Mouse (Mus musculus) limb, embryonic 14.5 days (tissue): ENCODE measurements around the gene Bahd1. TPM values are rescaled to one million over a fixed set of nuclear protein-coding genes. Genes with fewer than 3 reads are reported as not detected.

ENCODE experiments used
- ATAC-seq: fragments of 200-750 bp; cut with Nextera tagmentation; 2 replicates; pipeline ENCODE4 v1.8.0; 2017; ENCODE audit warnings: low read depth, moderate number of reproducible peaks, moderate TSS enrichment; ENCODE audit not compliant: low FRiP score
- DNase-seq: peaks from one replicate; pipeline ENCODE4 v3.0.0-alpha.2; 2015; ENCODE audit warnings: low spot score
- H3K27ac ChIP-seq: fragments of 300-500 bp; sonication (generic); replicated peaks from 2 replicates; pipeline ENCODE4 v1.5.1; 2014; ENCODE audit warnings: low read depth, mild to moderate bottlenecking, low read length, moderate library complexity, mixed read lengths
- H3K27me3 ChIP-seq: fragments of 300-500 bp; sonication (generic); 2 replicates; pipeline ENCODE4 v1.6.1; 2014; ENCODE audit warnings: low read length, mixed read lengths; ENCODE audit not compliant: control insufficient read depth, insufficient read depth
- H3K36me3 ChIP-seq: fragments of 300-500 bp; sonication (generic); 2 replicates; pipeline ENCODE4 v1.6.1; 2014; ENCODE audit warnings: mild to moderate bottlenecking, low read length, moderate library complexity, mixed read lengths; ENCODE audit not compliant: control insufficient read depth, insufficient read depth
- H3K4me1 ChIP-seq: fragments of 300-500 bp; sonication (generic); 2 replicates; pipeline ENCODE4 v1.6.1; 2014; ENCODE audit warnings: antibody characterized with exemption, low read length, mixed read lengths; ENCODE audit not compliant: control insufficient read depth, insufficient read depth
- H3K4me2 ChIP-seq: fragments of 300-500 bp; sonication (generic); replicated peaks from 2 replicates; pipeline ENCODE4 v1.6.1; 2014; ENCODE audit warnings: low read depth, mild to moderate bottlenecking, low read length, moderate library complexity; ENCODE audit not compliant: severe bottlenecking
- H3K4me3 ChIP-seq: fragments of 300-500 bp; sonication (generic); replicated peaks from 2 replicates; pipeline ENCODE4 v1.5.1; 2014; ENCODE audit warnings: low read length
- H3K9ac ChIP-seq: fragments of 300-500 bp; sonication (generic); 2 replicates; pipeline ENCODE4 v1.6.1; 2014; ENCODE audit warnings: mild to moderate bottlenecking, low read depth, low read length, moderate library complexity; ENCODE audit not compliant: severe bottlenecking
- H3K9me3 ChIP-seq: fragments of 300-500 bp; sonication (generic); 2 replicates; pipeline ENCODE4 v1.6.1; 2016; ENCODE audit warnings: low read length; ENCODE audit not compliant: control insufficient read depth
- POLR2A ChIP-seq: fragments of 200-500 bp; IDR thresholded peaks from 2 replicates; pipeline ENCODE4 v1.8.0; 2012; ENCODE audit warnings: inconsistent platforms, mild to moderate bottlenecking, moderate library complexity, borderline replicate concordance; ENCODE audit not compliant: insufficient read depth, insufficient read length; ENCODE audit errors: extremely low read depth
- WGBS: fragments of 180-500 bp; shearing (Covaris S2); extraction: QIAGEN DNeasy Blood & Tissue Kit; methylation state at CpG from one replicate; pipeline ENCODE4 v1.1.7; 2014; 5-methylcytosine and 5-hydroxymethylcytosine counted together
- polyA plus RNA-seq, 2 experiments: library from polyadenylated mRNA; depleted of rRNA in 1 of 2; stranded (reverse) in 1 of 2; unstranded in 1 of 2; fragments of >200 nt; fragmentation: Nextera tagmentation in 1 of 2; extraction: Ambion mirVana in 1 of 2; gene quantifications; 2 replicates each; pipeline versions ENCODE4 v1.2.1 to v1.2.3; 2012 to 2014

Gene Bahd1
- polyA plus RNA-seq, 2 experiments, result 1.5 to 14.1 TPM

DNA sequence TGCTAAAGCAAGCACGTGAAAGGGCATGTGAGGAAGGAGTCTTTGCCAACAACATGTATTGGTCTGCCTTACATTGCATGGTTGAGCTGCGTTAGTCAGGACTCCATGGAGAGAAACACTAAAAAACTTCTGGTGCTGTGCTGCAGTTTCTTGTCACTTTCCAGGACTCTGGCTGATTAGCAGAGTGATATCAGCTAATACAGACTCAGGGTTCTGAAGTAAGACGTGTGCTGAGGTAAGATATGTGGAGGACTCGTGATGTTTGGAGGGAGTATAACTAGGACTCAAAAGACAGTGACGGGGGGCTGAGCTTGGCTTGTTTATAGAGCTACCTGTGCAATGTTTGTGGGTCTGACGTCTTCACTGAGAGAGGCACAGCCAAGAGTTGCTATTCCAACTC lies 43.1 kb downstream of the Bahd1 start:
- no peak overlapping the region for H3K9ac ChIP-seq
- DNase-seq (no peak), ATAC-seq (no peak)
- 86% methylated on average over 6 of the region's 6 CpGs for WGBS
- TF ChIP-seq POLR2A, result no peak
- H3K4me3 ChIP-seq, result no peak overlapping the region
- no peak overlapping the region for H3K4me2 ChIP-seq
- 0 out of 2 replicates have a peak, but pooled peaks cover 3% of the 10 kb centered on the region for H3K4me1 ChIP-seq
- H3K27me3 ChIP-seq, result no peaks in the 10 kb centered on the region
- H3K36me3 ChIP-seq, result no peaks in the 10 kb centered on the region
- H3K9me3 ChIP-seq, result no peaks in the 10 kb centered on the region
- H3K27ac ChIP-seq, result no peak overlapping the region

DNA sequence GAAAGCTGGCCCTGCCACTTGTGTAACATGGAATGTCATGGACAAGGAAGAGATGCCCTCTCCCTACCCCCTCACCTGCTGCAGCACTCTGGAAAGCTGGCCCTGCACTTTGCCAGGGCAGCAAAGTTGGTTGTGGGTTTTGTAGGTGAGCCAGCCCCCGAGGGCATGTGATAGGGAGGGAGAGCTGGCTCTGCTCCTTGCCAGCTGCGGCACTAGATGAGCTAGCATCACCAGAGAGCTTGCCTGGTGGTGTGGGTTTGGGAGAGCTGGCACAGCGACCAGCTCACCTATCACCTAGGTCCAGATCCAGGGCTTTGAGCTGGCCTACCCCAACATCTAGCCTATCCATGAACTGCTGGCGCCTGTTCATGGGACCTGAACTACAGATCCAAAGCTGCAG lies 48.6 kb downstream of the Bahd1 start:
- no peaks in the 10 kb centered on the region for H3K36me3 ChIP-seq
- no peak for TF ChIP-seq POLR2A
- ATAC-seq, result no peak
- no peak overlapping the region for H3K4me2 ChIP-seq
- no peak overlapping the region for H3K4me3 ChIP-seq
- H3K27me3 ChIP-seq, result no peaks in the 10 kb centered on the region
- no peak overlapping the region for H3K27ac ChIP-seq
- H3K9me3 ChIP-seq, result no peaks in the 10 kb centered on the region
- DNase-seq, result no peak
- 0 out of 2 replicates have a peak, but pooled peaks cover 3% of the 10 kb centered on the region for H3K4me1 ChIP-seq
- no peak overlapping the region for H3K9ac ChIP-seq
- 79% methylated on average over 4 of the region's 4 CpGs for WGBS

DNA sequence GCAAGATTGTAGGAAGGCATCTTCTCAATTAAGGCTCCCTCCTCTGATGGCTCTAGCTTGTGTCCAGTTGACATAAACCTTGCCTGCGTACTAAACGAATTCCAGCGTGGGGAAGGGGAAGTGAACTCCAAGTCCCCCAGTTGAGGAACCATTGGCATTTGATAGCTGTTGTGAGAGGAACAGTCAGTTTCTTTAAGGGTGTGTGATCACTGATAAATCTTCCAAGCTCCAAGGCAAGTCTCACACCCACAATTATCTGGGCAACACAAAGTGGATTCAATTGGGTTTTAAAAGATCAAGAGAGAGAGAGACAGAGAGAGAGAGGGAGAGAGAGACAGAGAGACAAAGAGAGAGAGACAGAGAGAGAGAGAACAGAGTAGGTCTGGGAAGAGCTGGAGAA lies 49.5 kb downstream of the Bahd1 start:
- DNase-seq, result no peak
- Histone ChIP-seq H3K36me3 (no peaks in the 10 kb centered on the region), H3K9ac (no peak overlapping the region), H3K9me3 (no peaks in the 10 kb centered on the region), H3K27me3 (no peaks in the 10 kb centered on the region), H3K4me3 (no peak overlapping the region), H3K4me1 (0 out of 2 replicates have a peak, but pooled peaks cover 3% of the 10 kb centered on the region), H3K4me2 (no peak overlapping the region), H3K27ac (no peak overlapping the region)
- ATAC-seq, result no peak
- no peak for TF ChIP-seq POLR2A
- 57% methylated on average over 3 of the region's 3 CpGs for WGBS

GRCm38 (mm10) chr2:118956497-118956896 lies 56.3 kb downstream of the Bahd1 start:
- DNase-seq (no peak), ATAC-seq (no peak)
- no peak overlapping the region for H3K4me3 ChIP-seq
- no peak overlapping the region for H3K4me2 ChIP-seq
- H3K27me3 ChIP-seq, result no peaks in the 10 kb centered on the region
- no peak overlapping the region for H3K9ac ChIP-seq
- TF ChIP-seq POLR2A, result no peak
- 78% methylated on average over 5 of the region's 5 CpGs for WGBS
- no peak overlapping the region for H3K27ac ChIP-seq
- H3K9me3 ChIP-seq, result no peaks in the 10 kb centered on the region
- no peaks in the 10 kb centered on the region for H3K36me3 ChIP-seq
- H3K4me1 ChIP-seq, result no peaks in the 10 kb centered on the region

DNA sequence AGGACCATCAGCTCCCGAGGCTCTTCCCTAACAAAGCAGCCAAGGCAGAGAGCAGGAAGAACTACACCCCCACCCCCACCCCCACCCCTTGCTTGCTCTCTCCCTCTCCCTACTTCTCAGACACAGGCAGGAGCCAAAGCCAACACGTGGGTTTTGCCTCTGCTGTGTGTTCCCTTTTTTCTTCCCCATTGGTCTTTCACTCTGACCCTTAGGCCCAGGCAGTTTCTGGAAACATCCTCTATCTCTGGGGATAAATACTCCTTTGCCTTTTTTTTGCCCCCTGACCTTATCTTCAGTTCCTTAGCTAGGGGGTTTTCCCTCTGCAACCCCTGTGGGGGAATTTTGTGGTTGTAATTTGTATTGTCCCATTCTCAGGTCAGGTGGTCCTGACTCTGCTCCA lies 59.5 kb downstream of the Bahd1 start:
- WGBS, result 25% methylated on average over 2 of the region's 2 CpGs
- ATAC-seq, result no peak

GRCm38 (mm10) chr2:118960413-118960812 lies 60.2 kb downstream of the Bahd1 start:
- no peaks in the 10 kb centered on the region for H3K4me1 ChIP-seq
- no peaks in the 10 kb centered on the region for H3K9me3 ChIP-seq
- DNase-seq (no peak), ATAC-seq (no peak)
- no peak overlapping the region for H3K4me2 ChIP-seq
- no peaks in the 10 kb centered on the region for H3K27me3 ChIP-seq
- no peaks in the 10 kb centered on the region for H3K36me3 ChIP-seq
- no peak overlapping the region for H3K9ac ChIP-seq
- TF ChIP-seq POLR2A, result no peak
- WGBS, result 91% methylated on average over 2 of the region's 2 CpGs
- no peak overlapping the region for H3K4me3 ChIP-seq
- no peak overlapping the region for H3K27ac ChIP-seq

More for the DNA sequence above, 59.5 kb downstream of the Bahd1 start:
- TF ChIP-seq POLR2A, result no peak
- H3K9ac ChIP-seq, result no peak overlapping the region
- H3K4me3 ChIP-seq, result no peak overlapping the region
- no peak overlapping the region for H3K4me2 ChIP-seq
- no peaks in the 10 kb centered on the region for H3K27me3 ChIP-seq
- no peak for DNase-seq
- H3K36me3 ChIP-seq, result no peaks in the 10 kb centered on the region
- no peaks in the 10 kb centered on the region for H3K9me3 ChIP-seq
- no peaks in the 10 kb centered on the region for H3K4me1 ChIP-seq
- no peak overlapping the region for H3K27ac ChIP-seq
